Mouse (Mus musculus) left cerebral cortex, postnatal 36 days (tissue): ENCODE measurements around the gene Ank3. TPM values are rescaled to one million over a fixed set of nuclear protein-coding genes. Genes with fewer than 3 reads are reported as not detected.

ENCODE experiments used
- DNase-seq, 2 experiments: peaks; one replicate each; pipeline ENCODE4 v3.0.0; 2021 to 2022; ENCODE audit warnings: low spot score in 2 of 2, mixed read lengths in 1 of 2
- intact Hi-C: fragments of 180-260 bp; cut with DNase I; formaldehyde crosslinking; loops from one replicate; pipeline ENCODE4 v1.15.1; 2025
- total RNA-seq, 2 experiments: library from RNA; stranded (reverse); gene quantifications; 2 replicates each; pipeline ENCODE4 v1.2.3; 2021

Gene Ank3
- total RNA-seq, 2 experiments from 2014 or later, result 498 to 546 TPM

- intact Hi-C loops, result no loop called here
- DNase-seq, result no peak
Measured at GRCm38 (mm10) chr10:69532169-69532730, 133.7 kb downstream of the Ank3 start.

- intact Hi-C loops, result no loop called here
Measured at GRCm38 (mm10) chr10:69533505-69534388, 135.2 kb downstream of the Ank3 start.

GRCm38 (mm10) chr10:69534716-69535115, 136.1 kb downstream of the Ank3 start:
- peak; percentile 18 to 22 for DNase-seq
- intact Hi-C loops, result loop anchor here (5.0 kb wide), 3 partner anchors 43 to 118 kb away; no protein-coding TSS in a partner anchor

More at GRCm38 (mm10) chr10:69533505-69534388, 135.2 kb downstream of the Ank3 start:
- DNase-seq, result peak; percentile 63 to 68

- intact Hi-C loops, result loop anchor here (5.0 kb wide), 3 partner anchors 42 to 117 kb away; no protein-coding TSS in a partner anchor
- peak; percentile 47 to 58 for DNase-seq
Measured at GRCm38 (mm10) chr10:69535123-69535930, 136.8 kb downstream of the Ank3 start.

GRCm38 (mm10) chr10:69535931-69536200, 137.3 kb downstream of the Ank3 start:
- DNase-seq, result no peak
- intact Hi-C loops, result loop anchor here (5.0 kb wide), 3 partner anchors 41 to 116 kb away; no protein-coding TSS in a partner anchor

- DNase-seq, result peak in 1 of 2 experiments; percentile 18
- intact Hi-C loops, result loop anchor here (5.0 kb wide), 3 partner anchors 41 to 116 kb away; no protein-coding TSS in a partner anchor
Measured at GRCm38 (mm10) chr10:69536372-69537075, 138.0 kb downstream of the Ank3 start.

GRCm38 (mm10) chr10:69538236-69538635, 139.7 kb downstream of the Ank3 start:
- no peak for DNase-seq
- intact Hi-C loops, result loop anchor here (5.0 kb wide), 3 partner anchors 39 to 114 kb away; no protein-coding TSS in a partner anchor

GRCm38 (mm10) chr10:69542439-69542838, 143.9 kb downstream of the Ank3 start:
- intact Hi-C loops, result no loop called here
- no peak for DNase-seq

GRCm38 (mm10) chr10:69543876-69544620, 145.5 kb downstream of the Ank3 start:
- DNase-seq, result no peak
- intact Hi-C loops, result no loop called here

GRCm38 (mm10) chr10:69544653-69545052, 146.1 kb downstream of the Ank3 start:
- intact Hi-C loops, result no loop called here
- DNase-seq, result no peak

GRCm38 (mm10) chr10:69545936-69546335, 147.4 kb downstream of the Ank3 start:
- DNase-seq, result no peak
- intact Hi-C loops, result no loop called here

- DNase-seq, result no peak
- intact Hi-C loops, result no loop called here
Measured at GRCm38 (mm10) chr10:69546643-69547042, 148.1 kb downstream of the Ank3 start.

GRCm38 (mm10) chr10:69548771-69549170, 150.2 kb downstream of the Ank3 start:
- intact Hi-C loops, result no loop called here
- no peak for DNase-seq

- intact Hi-C loops, result no loop called here
- DNase-seq, result no peak
Measured at GRCm38 (mm10) chr10:69549221-69549620, 150.6 kb downstream of the Ank3 start.

- intact Hi-C loops, result no loop called here
- DNase-seq, result no peak
Measured at GRCm38 (mm10) chr10:69550824-69551223, 152.3 kb downstream of the Ank3 start.

- DNase-seq, result no peak
- intact Hi-C loops, result no loop called here
Measured at GRCm38 (mm10) chr10:69553091-69553490, 154.5 kb downstream of the Ank3 start.

- no peak for DNase-seq
- intact Hi-C loops, result no loop called here
Measured at GRCm38 (mm10) chr10:69555592-69555991, 157.0 kb downstream of the Ank3 start.

GRCm38 (mm10) chr10:69556278-69556677, 157.7 kb downstream of the Ank3 start:
- peak in 1 of 2 experiments; percentile 57 for DNase-seq
- intact Hi-C loops, result no loop called here

GRCm38 (mm10) chr10:69560237-69560636, 161.7 kb downstream of the Ank3 start:
- DNase-seq, result no peak
- intact Hi-C loops, result no loop called here
